Mouse (Mus musculus): ENCODE data around the gene Cfap97d2. TPM values are rescaled to one million over a fixed set of nuclear protein-coding genes. Genes with fewer than 3 reads are reported as not detected.

Gene Cfap97d2
- not detected in 2 replicates for total RNA-seq (2023)

GRCm38 (mm10) chr8:13705668-13706067, at the start of gene Cfap97d2:
TSS of gene Cfap97d2 (plus strand) at chr8:13705889.

DNA sequence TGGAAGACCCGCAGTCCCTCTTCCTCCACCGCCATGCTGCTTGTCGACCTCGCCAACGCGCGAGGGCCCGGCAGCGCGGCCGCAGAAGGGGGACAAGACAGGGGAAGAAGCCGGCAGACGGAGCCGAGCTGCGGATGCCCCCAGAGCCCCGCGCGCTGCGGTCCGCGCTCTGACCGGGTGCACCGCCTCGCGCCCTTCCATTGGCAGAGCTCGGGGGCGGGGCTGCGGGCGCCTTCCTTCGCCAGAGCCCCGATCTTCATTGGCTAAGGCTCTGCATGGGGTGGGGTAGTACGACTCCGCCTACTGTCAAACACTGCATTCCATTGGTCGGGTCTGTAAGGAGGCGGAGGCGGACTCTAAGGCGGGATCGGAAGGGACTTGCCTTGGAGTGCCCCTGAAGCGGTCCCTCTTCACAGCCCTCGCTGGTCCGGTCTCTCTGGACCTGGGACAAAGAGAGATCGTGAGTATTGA, 28.2 kb upstream of the Cfap97d2 start, which contains the start of gene Rasa3:
Rasa3 (minus strand) TSS at position 191 of the 471 bp plus-strand sequence.

DNA sequence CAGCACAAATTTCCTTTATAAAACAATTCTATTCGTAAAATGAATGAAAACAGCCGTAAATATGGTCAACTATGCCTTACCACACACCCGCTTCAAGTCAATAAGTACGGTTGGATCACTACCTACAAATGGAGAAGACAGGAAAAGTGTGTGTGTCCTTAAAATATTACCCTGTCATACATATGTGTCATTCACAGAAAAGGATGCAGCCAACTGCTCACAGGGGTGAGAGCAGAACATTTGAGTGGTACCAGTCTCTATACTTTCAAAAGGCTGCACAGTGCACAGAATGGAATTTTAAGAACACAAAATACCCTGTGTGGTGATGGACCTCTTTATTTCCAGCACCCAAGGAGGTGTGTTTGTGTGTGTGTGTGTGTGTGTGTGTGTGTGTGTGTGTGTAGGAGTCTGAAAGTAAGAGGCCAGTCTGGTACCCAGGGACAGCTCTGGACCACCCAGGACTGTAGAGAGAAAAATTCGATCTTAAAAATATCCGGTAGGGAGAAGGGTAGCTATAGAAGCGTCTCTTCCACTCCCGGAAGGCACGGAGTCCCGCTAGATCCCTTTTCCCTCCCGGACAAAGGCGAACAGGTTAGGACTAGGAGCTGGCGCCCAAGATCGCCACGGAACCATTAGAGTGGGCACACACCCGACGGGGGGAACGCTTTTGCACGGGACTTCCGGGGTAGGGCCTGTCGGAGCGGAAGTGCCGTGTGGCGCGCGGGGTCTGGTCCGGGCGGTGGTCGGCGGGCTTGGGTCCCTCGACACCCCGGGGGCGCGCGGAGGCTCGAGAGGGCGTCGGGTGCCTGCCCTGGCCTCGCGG, 51.5 kb downstream of the Cfap97d2 start, which contains the start of gene Cdc16:
Cdc16 (plus strand) TSS at position 695 of the 823 bp plus-strand sequence.

GRCm38 (mm10) chr8:13785250-13785763, 79.6 kb downstream of the Cfap97d2 start, which contains the start of gene Upf3a:
TSS of gene Upf3a (plus strand) at chr8:13785615.

Other genes with a start within 250 kb of the Cfap97d2 start
- 0.84 and 0.88 TPM in 2 replicates for gene Gas6, start 211.4 kb upstream of the Cfap97d2 start, total RNA-seq (2023)
- gene 1700029H14Rik, start 143.4 kb upstream of the Cfap97d2 start, total RNA-seq (2023): 2.4 and 5.1 TPM in 2 replicates
- 146 TPM in 2 replicates for gene Rasa3, start 28.3 kb upstream of the Cfap97d2 start, total RNA-seq (2023)
- gene Cdc16, start 51.8 kb downstream of the Cfap97d2 start, total RNA-seq (2023): 27.2 and 33.9 TPM in 2 replicates
- gene Upf3a, start 79.7 kb downstream of the Cfap97d2 start, total RNA-seq (2023): 18.7 and 28.6 TPM in 2 replicates
- gene AF366264, start 132.5 kb downstream of the Cfap97d2 start, total RNA-seq (2023): not detected in 2 replicates
- gene Champ1, start 163.8 kb downstream of the Cfap97d2 start, total RNA-seq (2023): 10.0 and 10.8 TPM in 2 replicates
- gene Coprs, start 184.4 kb downstream of the Cfap97d2 start, total RNA-seq (2023): 0.77 and 0.82 TPM in 2 replicates